Mouse (Mus musculus) olfactory bulb, adult 2 months (tissue): ENCODE results near the gene Spdl1.

Experiments
- CTCF ChIP-seq: fragments of 200-500 bp; IDR thresholded peaks from 2 replicates; pipeline ENCODE4 v1.5.1; 2012; ENCODE audit warnings: low read depth, mild to moderate bottlenecking, low read length, moderate library complexity; ENCODE audit not compliant: insufficient read depth
- POLR2A ChIP-seq: fragments of 200-500 bp; IDR thresholded peaks from 2 replicates; pipeline ENCODE4 v1.6.1; 2012; ENCODE audit warnings: mild to moderate bottlenecking, low read depth, low read length, moderate library complexity; ENCODE audit not compliant: insufficient read depth

GRCm38 (mm10) chr11:34759582-34759981 is 73.9 kb downstream of the Spdl1 start:
- no peak for TF ChIP-seq CTCF
- TF ChIP-seq POLR2A: no peak
